Mouse (Mus musculus) kidney, adult 9 months (tissue): Measurements from ENCODE around the gene Map3k11.

Experiments used
- DNase-seq: peaks from one replicate; pipeline ENCODE4 v3.0.0; 2022

Gene Map3k11

DNA sequence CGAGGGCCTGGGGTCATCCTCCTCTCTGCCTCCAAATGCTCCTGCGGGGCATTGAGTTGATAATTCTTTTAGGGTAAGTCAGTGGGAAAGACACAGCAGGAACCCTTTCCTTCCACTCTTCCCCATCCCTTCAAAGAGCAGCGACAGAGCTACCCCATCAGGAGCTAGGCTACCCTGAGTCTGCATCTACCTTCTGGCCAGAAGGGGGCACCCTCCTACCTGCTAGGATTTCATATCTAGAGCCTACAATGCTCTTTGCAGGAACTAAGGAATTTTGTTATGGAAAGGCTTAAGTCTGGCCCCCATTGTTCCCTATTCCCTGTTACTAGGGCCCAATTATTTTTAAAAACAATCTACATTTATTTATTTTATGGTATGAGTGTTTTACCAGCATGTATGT, 22.7 kb downstream of the Map3k11 start:
- peak; percentile 88 for DNase-seq

DNA sequence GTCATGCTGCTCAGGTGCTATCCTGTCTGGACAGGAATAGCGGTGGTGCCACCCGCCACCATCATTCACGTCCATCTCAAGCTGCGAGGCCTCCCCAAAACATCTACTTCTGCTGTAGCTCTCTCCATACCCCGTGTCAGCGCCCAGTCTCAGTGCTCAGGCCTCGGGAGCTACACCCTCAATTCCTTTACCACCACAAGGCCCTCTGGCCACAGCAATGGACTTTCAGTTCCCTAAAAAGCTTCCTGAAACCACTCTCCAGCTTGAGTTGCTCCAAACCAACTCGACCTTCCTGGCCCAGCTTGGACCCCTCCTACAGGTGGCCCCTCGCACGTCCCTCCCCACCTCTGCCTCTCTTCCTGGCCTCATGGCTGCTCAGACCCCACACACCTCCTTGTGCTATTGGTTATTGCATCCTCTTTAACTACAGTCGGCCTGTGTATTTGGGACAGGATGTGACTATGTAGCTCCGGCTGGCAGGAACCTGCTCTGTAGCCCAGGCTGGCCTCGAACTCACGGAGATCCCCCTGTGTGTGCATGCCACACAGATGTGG, 23.4 kb downstream of the Map3k11 start:
- no peak for DNase-seq

DNA sequence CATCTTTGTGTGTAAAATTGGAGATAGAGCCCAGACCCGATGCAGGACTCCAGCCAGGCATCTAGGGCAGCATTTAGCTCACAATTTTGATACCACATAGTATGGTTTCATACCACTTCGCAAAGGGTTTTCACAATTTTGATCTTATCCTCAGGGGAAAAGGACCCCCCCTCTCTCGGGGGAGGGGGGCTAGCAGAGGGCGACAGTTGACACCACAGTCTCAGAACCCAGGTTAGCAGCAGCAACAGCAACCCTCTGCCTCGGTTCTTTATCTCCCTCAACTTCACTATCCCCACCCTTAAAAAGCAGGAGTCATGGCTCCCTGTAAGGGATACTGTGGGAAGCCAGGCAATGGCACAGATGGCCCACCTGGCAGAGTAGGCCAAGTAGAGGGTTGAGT, 24.7 kb downstream of the Map3k11 start:
- DNase-seq: no peak

DNA sequence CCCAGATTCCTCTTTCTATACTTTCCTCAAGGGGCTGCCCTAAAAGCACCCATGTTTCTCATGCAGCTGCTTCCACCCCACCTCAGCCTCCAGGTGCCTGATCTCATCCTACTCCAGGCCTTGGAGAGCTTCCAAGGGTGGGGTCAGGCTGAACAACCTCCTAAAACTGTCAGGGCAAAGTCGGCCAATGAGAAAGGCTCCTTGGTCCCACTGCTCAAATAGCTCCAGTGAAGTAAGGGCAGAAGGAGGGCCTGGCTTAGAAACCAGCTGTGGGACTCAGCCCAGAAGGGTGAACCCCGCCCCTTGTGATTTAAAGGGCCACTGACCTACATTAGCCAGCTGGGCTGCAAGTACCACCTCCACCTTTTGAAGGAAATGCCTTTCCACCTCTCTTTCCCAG, 25.2 kb downstream of the Map3k11 start:
- peak; percentile 78 for DNase-seq

DNA sequence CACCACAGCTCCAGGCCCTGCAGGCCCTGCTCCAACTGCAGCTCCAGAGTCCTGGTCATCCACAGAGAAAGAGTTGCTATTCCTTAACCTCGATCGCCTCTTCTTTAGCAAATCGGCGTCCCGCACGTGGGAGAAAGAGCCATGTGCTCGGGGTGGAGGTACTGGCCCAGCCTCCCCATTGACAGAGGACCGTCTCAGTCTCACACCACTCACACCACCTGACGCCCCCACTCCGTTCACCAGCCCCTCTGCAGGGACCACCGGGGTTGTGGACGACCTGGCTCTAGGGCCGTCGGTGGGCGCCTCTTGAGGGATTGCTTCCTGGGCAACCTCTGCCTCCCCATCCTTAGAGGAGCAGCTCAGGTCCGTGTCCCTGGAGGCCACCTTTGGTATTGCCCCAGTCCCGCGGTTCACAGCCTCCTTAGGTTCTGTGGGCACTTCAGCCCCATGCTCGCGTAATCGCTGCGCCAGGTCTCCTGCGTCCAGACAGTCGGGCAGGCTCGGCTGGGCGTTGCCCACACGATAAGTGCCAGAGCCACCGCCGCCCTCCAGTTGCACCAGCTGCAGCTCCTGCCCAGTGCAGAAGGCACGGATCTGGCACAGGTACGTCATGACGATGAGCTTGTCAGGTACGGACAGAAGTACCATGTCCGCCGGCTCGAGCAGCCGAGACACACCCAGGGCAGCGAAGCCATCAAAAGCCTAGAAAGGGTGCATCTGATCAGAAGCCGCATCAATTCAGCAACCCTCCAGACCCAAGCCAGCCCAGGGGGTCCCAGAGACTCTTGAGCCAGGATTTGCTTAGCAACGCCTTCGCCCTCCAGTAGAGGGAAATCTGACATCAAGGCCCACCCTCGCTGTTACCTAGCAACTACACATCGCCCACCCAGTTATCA, 27.5 kb downstream of the Map3k11 start:
- peak; percentile 52 for DNase-seq

DNA sequence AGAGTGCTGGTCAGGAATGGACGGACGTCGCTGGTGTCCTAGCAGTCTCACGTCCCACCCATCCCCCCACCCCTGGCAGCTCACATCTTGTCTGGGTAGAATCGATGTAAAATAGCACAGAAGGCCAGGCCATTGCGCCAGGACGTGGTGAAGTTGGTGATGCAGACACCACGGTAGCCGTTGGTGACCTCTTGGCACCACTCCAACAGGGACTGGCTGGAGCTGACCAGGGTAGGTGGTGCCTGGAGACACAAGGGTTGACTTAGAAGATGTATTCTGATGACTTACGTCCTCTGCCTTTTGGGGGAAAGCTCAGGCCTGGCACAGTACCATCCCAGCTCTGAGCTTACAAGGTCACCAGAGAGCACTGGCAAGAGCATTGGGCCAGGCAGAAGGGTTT, 28.4 kb downstream of the Map3k11 start:
- DNase-seq: no peak

- DNase-seq: no peak
These were observed 32.7 kb downstream of the Map3k11 start for GRCm38 (mm10) chr19:5721233-5721632.

GRCm38 (mm10) chr19:5722848-5723425, 34.4 kb downstream of the Map3k11 start:
- no peak for DNase-seq

DNA sequence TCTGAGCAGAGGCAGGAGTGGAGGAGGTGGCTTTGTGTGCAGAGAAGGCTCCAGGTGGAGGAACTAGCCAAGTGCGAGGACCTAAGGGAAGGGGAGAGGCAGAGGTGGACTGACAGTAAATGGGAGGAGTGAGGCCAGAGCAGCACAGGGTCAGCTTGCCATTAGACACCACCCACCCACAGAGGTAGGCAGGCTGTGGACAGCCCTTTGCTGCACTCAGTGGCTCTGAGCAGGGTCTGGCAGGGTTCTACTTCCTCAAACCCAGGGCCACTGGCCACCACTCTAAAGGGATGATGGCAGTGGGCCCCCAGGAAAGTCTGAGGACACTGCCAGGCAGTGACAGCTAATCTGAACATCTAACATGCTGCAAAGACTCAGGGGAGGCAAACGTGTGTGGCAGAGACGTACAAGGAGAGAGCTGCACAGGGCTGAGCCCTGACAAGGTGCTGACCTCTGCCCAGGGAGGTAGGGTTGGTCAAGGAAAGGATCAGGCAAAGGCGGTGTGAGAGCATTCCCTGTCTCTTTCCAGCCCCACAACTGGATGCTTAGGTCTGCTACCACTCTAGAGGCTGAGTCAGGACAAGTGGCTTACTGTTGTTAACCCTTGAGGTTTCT, 35.5 kb downstream of the Map3k11 start:
- DNase-seq: no peak

GRCm38 (mm10) chr19:5724549-5724941, 36.0 kb downstream of the Map3k11 start:
- DNase-seq: peak; percentile 80

- peak; percentile 46 for DNase-seq
These were observed 36.6 kb downstream of the Map3k11 start for GRCm38 (mm10) chr19:5725029-5725707.

- peak; percentile 62 for DNase-seq
These were observed 37.4 kb downstream of the Map3k11 start, which contains the start of gene Ehbp1l1 for GRCm38 (mm10) chr19:5725767-5726515. Gene Ehbp1l1 (minus strand): TSS chr19:5726317.

DNA sequence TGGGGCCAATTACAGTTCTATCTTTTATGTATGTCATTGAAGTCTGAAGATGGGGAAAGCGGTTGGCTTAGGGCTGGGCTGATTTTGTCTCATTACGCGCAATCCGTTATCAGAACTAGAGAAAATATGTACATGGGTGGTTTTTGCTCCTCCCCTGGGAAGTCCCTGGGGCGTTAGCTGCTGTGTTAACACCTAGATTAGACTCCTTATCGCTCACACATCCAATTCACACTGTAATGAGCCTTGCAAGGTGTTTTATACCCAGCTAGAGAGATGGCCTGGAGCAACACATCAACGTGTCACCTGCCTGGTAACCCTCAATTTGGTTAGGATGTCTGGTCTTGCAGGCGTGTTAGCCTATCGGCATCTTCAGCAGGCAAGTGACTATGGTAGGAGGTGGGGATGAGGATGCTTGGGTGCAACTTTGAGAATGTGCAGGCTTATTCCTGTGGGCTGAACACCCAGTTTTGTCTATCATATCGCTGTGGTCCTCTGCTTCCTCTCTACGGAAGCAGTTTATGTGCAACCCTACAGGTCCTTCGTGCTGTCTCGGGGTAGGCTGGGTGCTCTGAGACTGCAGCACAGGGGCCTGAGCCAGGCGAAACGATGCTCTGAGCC, 38.5 kb downstream of the Map3k11 start:
- DNase-seq: no peak

DNA sequence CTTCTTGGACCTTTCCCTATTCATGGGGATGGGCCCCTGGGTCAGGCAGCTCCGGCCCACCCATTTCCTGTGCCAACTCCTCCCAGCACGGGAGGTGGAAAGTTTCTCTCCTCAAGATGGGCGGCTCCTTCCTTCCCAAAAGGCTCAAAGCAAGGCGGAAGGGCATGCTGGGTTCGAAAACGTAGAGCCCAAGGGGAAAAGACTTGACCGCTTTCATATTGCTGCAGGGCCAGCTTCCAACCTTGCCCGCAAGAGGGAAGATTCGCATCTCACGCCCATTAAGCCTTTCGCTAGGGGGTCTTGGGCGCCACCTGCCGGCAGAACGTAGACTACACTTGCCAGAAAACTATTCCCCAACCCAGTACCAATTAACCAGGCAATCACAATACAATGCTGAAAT, 39.2 kb downstream of the Map3k11 start:
- peak; percentile 91 for DNase-seq

DNA sequence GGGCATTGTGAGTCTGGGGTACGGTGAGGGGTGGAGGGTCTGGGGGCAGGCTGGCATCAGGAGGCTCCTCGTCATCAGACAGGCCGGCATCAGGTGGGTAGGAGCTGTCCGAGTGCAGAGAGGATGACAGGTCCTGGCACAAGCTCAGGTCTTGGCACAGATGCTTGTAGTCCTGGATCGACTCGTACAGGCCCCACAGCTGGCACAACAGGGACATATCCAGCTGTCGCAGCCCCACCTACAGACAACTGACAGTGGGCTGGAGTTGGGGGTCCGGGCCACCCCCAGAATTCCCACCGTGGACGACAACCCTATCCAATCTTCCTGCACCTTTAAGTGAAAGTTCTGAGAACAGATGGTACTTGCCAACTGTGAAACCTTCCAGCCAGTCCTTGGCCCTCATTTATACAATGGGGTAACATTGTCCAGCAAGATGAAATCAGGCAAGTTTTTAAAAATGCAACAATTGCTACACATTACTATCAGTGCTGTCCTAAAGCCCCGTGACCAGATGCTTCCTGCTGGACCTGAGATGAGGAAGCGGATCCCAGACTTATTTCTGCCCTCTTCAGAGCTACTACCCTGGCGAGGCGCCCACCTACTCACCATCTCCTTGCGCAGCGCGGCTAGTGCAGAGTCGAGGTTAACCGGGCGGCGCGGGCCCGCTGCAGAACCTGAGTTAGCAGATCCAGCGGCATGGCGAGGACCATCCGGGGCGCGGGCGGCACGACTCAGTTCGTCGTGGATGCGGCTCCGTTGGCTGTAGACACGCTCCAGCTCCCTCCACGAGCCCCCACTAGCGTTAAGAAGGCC, 40.3 kb downstream of the Map3k11 start:
- DNase-seq: peak; percentile 48

DNA sequence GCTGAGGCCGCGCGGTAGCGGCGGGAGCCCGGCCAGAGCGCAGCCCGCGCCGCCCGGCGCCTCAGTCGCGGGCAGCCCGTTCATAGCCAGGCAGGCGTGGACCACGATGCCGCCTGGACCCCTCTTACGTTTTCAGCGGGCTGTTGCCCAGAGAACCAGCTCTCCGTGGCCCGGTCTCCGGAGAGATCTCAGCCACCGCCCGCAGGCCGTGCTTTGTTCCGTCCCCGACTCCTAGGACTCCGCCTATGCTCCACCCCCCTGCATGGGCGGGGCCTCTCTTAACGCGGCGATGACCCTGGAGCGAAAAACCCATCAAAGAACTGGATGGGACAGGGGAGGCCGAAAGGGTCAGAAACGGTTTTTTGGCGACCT, 40.9 kb downstream of the Map3k11 start, which contains the start of gene Fam89b:
Gene Fam89b, minus strand, starts transcription at position 210 of the 372 bp plus-strand sequence.
- DNase-seq: peak; percentile 91

GRCm38 (mm10) chr19:5730314-5731186, 42.0 kb downstream of the Map3k11 start:
- peak; percentile 36 for DNase-seq

DNA sequence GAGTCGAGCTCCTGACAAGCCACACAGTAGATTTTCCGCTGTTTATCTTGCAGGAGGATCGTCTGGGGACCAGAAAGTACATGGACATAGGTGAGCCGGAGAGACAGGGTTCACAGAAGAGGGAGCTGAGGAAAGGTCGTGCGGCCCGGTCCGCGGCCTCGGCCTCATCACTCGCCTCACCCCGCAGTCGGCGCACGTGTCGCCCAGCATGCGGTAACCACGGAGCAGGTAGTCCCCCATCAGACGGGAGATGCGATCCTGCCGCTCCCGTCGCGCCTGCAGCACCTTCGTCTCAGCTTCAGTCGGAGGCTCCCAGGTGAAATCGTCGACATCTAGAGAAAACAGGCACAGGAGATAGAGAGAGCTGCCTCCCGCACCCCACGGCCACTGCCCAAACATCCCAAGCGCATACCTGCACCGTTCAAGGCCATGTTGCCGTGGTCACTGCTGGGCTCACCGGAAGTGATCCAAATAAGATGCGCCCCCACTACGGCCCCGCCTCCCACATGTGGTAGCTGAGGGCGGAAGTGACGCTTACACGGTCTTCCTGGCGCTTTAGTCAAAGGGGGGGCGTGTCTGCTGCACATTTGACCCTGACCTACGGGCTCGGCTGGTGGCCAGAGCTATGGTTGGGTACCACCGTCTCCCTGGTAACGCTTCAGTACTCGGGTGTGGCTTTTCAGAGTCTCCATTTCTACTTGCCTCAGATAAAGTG, 42.9 kb downstream of the Map3k11 start:
- peak; percentile 96 for DNase-seq

GRCm38 (mm10) chr19:5734325-5734724, 45.8 kb downstream of the Map3k11 start:
- no peak for DNase-seq
